Mouse (Mus musculus) spleen, adult 2 months (tissue): ENCODE data around the gene Pigm.

ENCODE experiments used
- CTCF ChIP-seq: fragments of 200-500 bp; IDR thresholded peaks from 2 replicates; pipeline ENCODE4 v1.5.1; 2011; ENCODE audit warnings: mild to moderate bottlenecking, inconsistent platforms; ENCODE audit not compliant: insufficient read depth, insufficient read length, insufficient replicate concordance; ENCODE audit errors: extremely low read depth
- POLR2A ChIP-seq: fragments of 200-500 bp; IDR thresholded peaks from 2 replicates; pipeline ENCODE4 v1.6.1; 2011; ENCODE audit warnings: low read depth, low read length, inconsistent platforms

DNA sequence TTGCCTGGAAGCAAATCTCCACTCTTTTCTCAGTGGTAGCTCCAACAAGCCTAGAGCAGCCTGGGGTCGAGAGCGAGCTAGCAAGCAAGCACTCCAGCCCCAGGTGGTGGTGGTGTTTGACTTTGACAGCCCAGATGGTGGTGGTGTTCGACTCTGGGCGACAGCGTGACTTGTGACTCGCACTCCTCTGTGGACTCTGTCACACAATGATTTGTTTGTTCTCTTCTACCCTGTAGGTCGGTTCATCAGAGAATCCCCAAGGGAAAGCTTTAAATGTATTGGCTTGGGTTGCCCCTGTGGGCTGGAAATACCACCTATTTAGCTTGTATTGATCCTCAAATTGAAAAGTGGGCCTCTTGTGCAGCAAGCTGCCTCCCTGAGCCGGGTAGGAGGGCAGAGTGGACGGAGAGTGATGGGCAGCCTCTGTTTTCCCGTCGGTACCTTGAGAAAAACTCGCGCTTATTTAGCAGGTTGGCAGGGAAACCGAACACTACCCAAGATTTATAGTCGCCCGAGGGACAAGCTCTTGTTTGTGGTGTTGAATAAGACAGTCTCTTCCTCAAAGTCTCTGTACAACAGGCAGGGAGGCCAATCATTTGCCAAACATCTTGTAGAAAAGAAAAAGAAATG, 29.8 kb downstream of the Pigm start:
- TF ChIP-seq CTCF, result no peak
- TF ChIP-seq POLR2A, result no peak
